Mouse (Mus musculus) natural killer cell, adult 2 months (primary cell): ENCODE measurements around the gene Omg.
A peak's percentile ranks its signal among the peaks of the same experiment; 100 is the strongest.

Source experiments
- DNase-seq, 2 experiments: peaks; one replicate each; pipeline ENCODE4 v3.0.0; 2022; ENCODE audit warnings: low spot score in 2 of 2

Omg gene

GRCm38 (mm10) chr11:79503845-79504244 is at the start of gene Omg:
Omg (minus strand) TSS chr11:79504084.
- no peak for DNase-seq

GRCm38 (mm10) chr11:79552622-79553021 is 48.7 kb upstream of the Omg start:
- DNase-seq = no peak

- DNase-seq = no peak
Measured at GRCm38 (mm10) chr11:79536293-79536692, 32.4 kb upstream of the Omg start.

- DNase-seq = no peak
Measured at GRCm38 (mm10) chr11:79535554-79535953, 31.7 kb upstream of the Omg start.

- DNase-seq = no peak
Measured at GRCm38 (mm10) chr11:79533950-79534690, 30.2 kb upstream of the Omg start.

- no peak for DNase-seq
Measured at GRCm38 (mm10) chr11:79533311-79533710, 29.4 kb upstream of the Omg start.

GRCm38 (mm10) chr11:79531485-79531884 is 27.6 kb upstream of the Omg start:
- DNase-seq = no peak

- no peak for DNase-seq
Measured at GRCm38 (mm10) chr11:79530774-79531173, 26.9 kb upstream of the Omg start.

- peak; percentile 71 to 75 for DNase-seq
Measured at GRCm38 (mm10) chr11:79530333-79530761, 26.5 kb upstream of the Omg start, which contains the start of the genes Evi2 and Evi2a. Evi2 (minus strand) TSS chr11:79530589. Evi2a (minus strand) TSS chr11:79530609.

GRCm38 (mm10) chr11:79529736-79530135 is 25.9 kb upstream of the Omg start:
- DNase-seq = peak in 1 of 2 experiments; percentile 33

- no peak for DNase-seq
Measured at GRCm38 (mm10) chr11:79529226-79529625, 25.3 kb upstream of the Omg start.

- DNase-seq = no peak
Measured at GRCm38 (mm10) chr11:79528601-79529000, 24.7 kb upstream of the Omg start.

- peak in 1 of 2 experiments; percentile 69 for DNase-seq
Measured at GRCm38 (mm10) chr11:79527739-79528384, 24.0 kb upstream of the Omg start.

- DNase-seq = peak in 1 of 2 experiments; percentile 46
Measured at GRCm38 (mm10) chr11:79527015-79527738, 23.3 kb upstream of the Omg start.

- no peak for DNase-seq
Measured at GRCm38 (mm10) chr11:79526549-79526948, 22.7 kb upstream of the Omg start.

GRCm38 (mm10) chr11:79524310-79524575 is 20.4 kb upstream of the Omg start:
- DNase-seq = peak; percentile 31 to 42

GRCm38 (mm10) chr11:79523560-79524309 is 19.9 kb upstream of the Omg start, which contains the start of gene Evi2b:
Evi2b (minus strand) TSS chr11:79523762.
- peak; percentile 59 to 60 for DNase-seq

- DNase-seq = no peak
Measured at GRCm38 (mm10) chr11:79522944-79523343, 19.1 kb upstream of the Omg start.

GRCm38 (mm10) chr11:79521930-79522329 is 18.0 kb upstream of the Omg start:
- DNase-seq = peak in 1 of 2 experiments; percentile 45

GRCm38 (mm10) chr11:79520772-79521171 is 16.9 kb upstream of the Omg start:
- no peak for DNase-seq

- peak; percentile 64 to 65 for DNase-seq
Measured at GRCm38 (mm10) chr11:79519878-79520291, 16.0 kb upstream of the Omg start.

GRCm38 (mm10) chr11:79519299-79519698 is 15.4 kb upstream of the Omg start:
- DNase-seq = no peak
